Mouse (Mus musculus): ENCODE measurements around the gene Med28. TPM values are rescaled to one million over a fixed set of nuclear protein-coding genes. Genes with fewer than 3 reads are reported as not detected.

The Med28 gene
- polyA plus RNA-seq, 1 experiment, result 64.6 TPM

DNA sequence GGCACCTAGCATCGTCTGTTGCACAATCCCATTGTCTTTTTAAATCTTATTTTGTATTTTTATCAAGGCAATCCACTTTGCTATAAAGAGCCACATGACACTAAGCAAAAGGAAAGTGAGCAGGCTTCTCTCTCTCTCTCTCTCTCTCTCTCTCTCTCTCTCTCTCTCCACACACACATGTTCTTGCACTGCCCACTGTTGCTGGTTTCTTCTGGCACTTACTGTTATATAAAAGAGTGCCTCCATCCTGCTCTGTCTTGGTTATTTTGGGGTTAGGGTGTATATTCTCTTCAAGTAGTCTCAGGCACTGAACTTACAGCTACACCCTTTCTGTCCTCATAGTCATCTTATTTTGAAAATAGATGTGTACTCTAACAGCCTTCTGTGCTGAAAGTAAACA, 29.6 kb downstream of the Med28 start:
- Histone ChIP-seq H3K4me3 (ENCODE audit: extremely low read depth, insufficient read depth, insufficient read length) (no peak overlapping the region), H3K27me3 (ENCODE audit: control insufficient read depth, insufficient read depth, low read length) (no peaks in the 10 kb centered on the region), H3K27ac (ENCODE audit: insufficient read depth, low read length) (no peak overlapping the region), H3K4me1 (ENCODE audit: control insufficient read depth, insufficient read depth, insufficient read length) (no peaks in the 10 kb centered on the region), H3K36me3 (ENCODE audit: control insufficient read depth, insufficient read depth, low read length) (no peaks in the 10 kb centered on the region)
- TF ChIP-seq POLR2A (IDR thresholded peaks at IDR 0.05; ENCODE audit: low read depth, low read length), result no peak
- no peak for TF ChIP-seq CTCF (IDR thresholded peaks at IDR 0.05; ENCODE audit: extremely low read depth, insufficient read depth, insufficient read length, insufficient replicate concordance)
- no peak for DNase-seq (ENCODE audit: low read depth in 1 of 2, low spot score in 2 of 2)
- WGBS, result 81% methylated on average over 1 of the region's 1 CpGs

GRCm38 (mm10) chr5:45564054-45564453, 44.0 kb downstream of the Med28 start:
- DNase-seq (ENCODE audit: low read depth in 1 of 2, low spot score in 2 of 2), result no peak
- H3K4me3 ChIP-seq (ENCODE audit: extremely low read depth, insufficient read depth, insufficient read length), result no peak overlapping the region
- H3K27me3 ChIP-seq (ENCODE audit: control insufficient read depth, insufficient read depth, low read length), result 0 out of 2 replicates have a peak, but pooled peaks cover 1% of the 10 kb centered on the region
- 34% methylated on average over 6 of the region's 6 CpGs for WGBS
- H3K36me3 ChIP-seq (ENCODE audit: control insufficient read depth, insufficient read depth, low read length), result no peaks in the 10 kb centered on the region
- no peak overlapping the region for H3K27ac ChIP-seq (ENCODE audit: insufficient read depth, low read length)
- H3K4me1 ChIP-seq (ENCODE audit: control insufficient read depth, insufficient read depth, insufficient read length), result no peaks in the 10 kb centered on the region
- TF ChIP-seq CTCF (IDR thresholded peaks at IDR 0.05; ENCODE audit: extremely low read depth, insufficient read depth, insufficient read length, insufficient replicate concordance) (no peak), POLR2A (IDR thresholded peaks at IDR 0.05; ENCODE audit: low read depth, low read length) (no peak)

GRCm38 (mm10) chr5:45565829-45566228, 45.8 kb downstream of the Med28 start:
- no peak for DNase-seq (ENCODE audit: low read depth in 1 of 2, low spot score in 2 of 2)
- H3K27me3 ChIP-seq (ENCODE audit: control insufficient read depth, insufficient read depth, low read length), result 0 out of 2 replicates have a peak, but pooled peaks cover 1% of the 10 kb centered on the region
- TF ChIP-seq CTCF (IDR thresholded peaks at IDR 0.05; ENCODE audit: extremely low read depth, insufficient read depth, insufficient read length, insufficient replicate concordance), result no peak
- TF ChIP-seq POLR2A (IDR thresholded peaks at IDR 0.05; ENCODE audit: low read depth, low read length), result no peak
- H3K27ac ChIP-seq (ENCODE audit: insufficient read depth, low read length), result no peak overlapping the region
- H3K4me3 ChIP-seq (ENCODE audit: extremely low read depth, insufficient read depth, insufficient read length), result no peak overlapping the region
- H3K36me3 ChIP-seq (ENCODE audit: control insufficient read depth, insufficient read depth, low read length), result no peaks in the 10 kb centered on the region
- no peaks in the 10 kb centered on the region for H3K4me1 ChIP-seq (ENCODE audit: control insufficient read depth, insufficient read depth, insufficient read length)
- 86% methylated on average over 1 of the region's 1 CpGs for WGBS

DNA sequence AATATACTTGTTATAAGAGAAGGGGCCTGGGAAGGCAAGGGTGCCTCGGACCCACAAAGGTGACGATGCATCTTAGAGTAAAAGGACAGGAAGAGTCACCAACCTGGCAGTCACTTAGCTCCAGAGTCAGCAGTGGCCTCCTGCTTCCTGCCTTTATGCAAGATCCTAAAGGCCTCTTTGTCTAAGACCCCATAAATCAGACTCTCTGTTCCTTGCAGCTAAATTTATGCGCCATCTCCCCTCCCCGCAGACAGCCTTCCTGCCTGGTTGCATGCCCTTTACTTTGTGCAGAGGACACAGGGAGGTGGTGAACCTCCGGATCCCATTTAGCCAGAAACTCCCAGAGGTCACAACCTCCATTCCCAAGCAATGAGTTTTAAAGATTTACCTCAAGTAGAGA, 52.8 kb downstream of the Med28 start:
- TF ChIP-seq CTCF (IDR thresholded peaks at IDR 0.05; ENCODE audit: extremely low read depth, insufficient read depth, insufficient read length, insufficient replicate concordance) (no peak), POLR2A (IDR thresholded peaks at IDR 0.05; ENCODE audit: low read depth, low read length) (no peak)
- Histone ChIP-seq H3K27me3 (ENCODE audit: control insufficient read depth, insufficient read depth, low read length) (no peaks in the 10 kb centered on the region), H3K27ac (ENCODE audit: insufficient read depth, low read length) (no peak overlapping the region), H3K36me3 (ENCODE audit: control insufficient read depth, insufficient read depth, low read length) (no peaks in the 10 kb centered on the region), H3K4me1 (ENCODE audit: control insufficient read depth, insufficient read depth, insufficient read length) (no peaks in the 10 kb centered on the region), H3K4me3 (ENCODE audit: extremely low read depth, insufficient read depth, insufficient read length) (no peak overlapping the region)
- WGBS, result 32% methylated on average over 5 of the region's 5 CpGs
- no peak for DNase-seq (ENCODE audit: low read depth in 1 of 2, low spot score in 2 of 2)

DNA sequence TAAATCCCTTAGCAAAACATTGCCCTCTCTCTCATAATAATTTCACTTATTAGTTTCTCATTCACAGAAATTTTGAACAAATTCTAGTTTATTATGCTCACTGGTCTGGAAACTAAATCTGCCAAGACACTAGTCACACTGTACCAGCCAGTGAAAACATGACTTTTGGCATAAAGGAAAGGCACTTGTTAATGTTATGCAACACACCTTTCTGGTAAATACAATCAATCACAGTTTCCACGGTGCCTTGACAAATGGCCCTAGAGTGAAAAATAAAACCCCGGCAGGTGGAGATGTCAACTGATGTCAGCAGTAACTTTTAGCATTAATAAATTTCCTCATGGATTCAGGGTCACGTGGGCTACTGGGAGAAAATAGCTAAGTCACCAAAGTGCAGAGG, 56.7 kb downstream of the Med28 start:
- 59% methylated on average over 3 of the region's 3 CpGs for WGBS
- Histone ChIP-seq H3K27ac (ENCODE audit: insufficient read depth, low read length) (no peak overlapping the region), H3K36me3 (ENCODE audit: control insufficient read depth, insufficient read depth, low read length) (no peaks in the 10 kb centered on the region), H3K27me3 (ENCODE audit: control insufficient read depth, insufficient read depth, low read length) (no peaks in the 10 kb centered on the region), H3K4me1 (ENCODE audit: control insufficient read depth, insufficient read depth, insufficient read length) (no peaks in the 10 kb centered on the region), H3K4me3 (ENCODE audit: extremely low read depth, insufficient read depth, insufficient read length) (no peak overlapping the region)
- no peak for DNase-seq (ENCODE audit: low read depth in 1 of 2, low spot score in 2 of 2)
- TF ChIP-seq POLR2A (IDR thresholded peaks at IDR 0.05; ENCODE audit: low read depth, low read length) (no peak), CTCF (IDR thresholded peaks at IDR 0.05; ENCODE audit: extremely low read depth, insufficient read depth, insufficient read length, insufficient replicate concordance) (no peak)

GRCm38 (mm10) chr5:45577376-45577775, 57.3 kb downstream of the Med28 start:
- Histone ChIP-seq H3K36me3 (ENCODE audit: control insufficient read depth, insufficient read depth, low read length) (no peaks in the 10 kb centered on the region), H3K27ac (ENCODE audit: insufficient read depth, low read length) (no peak overlapping the region), H3K27me3 (ENCODE audit: control insufficient read depth, insufficient read depth, low read length) (no peaks in the 10 kb centered on the region), H3K4me3 (ENCODE audit: extremely low read depth, insufficient read depth, insufficient read length) (no peak overlapping the region), H3K4me1 (ENCODE audit: control insufficient read depth, insufficient read depth, insufficient read length) (no peaks in the 10 kb centered on the region)
- DNase-seq (ENCODE audit: low read depth in 1 of 2, low spot score in 2 of 2), result no peak
- no peak for TF ChIP-seq CTCF (IDR thresholded peaks at IDR 0.05; ENCODE audit: extremely low read depth, insufficient read depth, insufficient read length, insufficient replicate concordance)
- 86% methylated on average over 1 of the region's 1 CpGs for WGBS

Other genes with a start within 250 kb of the Med28 start
- 33.0 and 41.5 TPM in 2 replicates for gene Qdpr, start 70.0 kb upstream of the Med28 start, polyA plus RNA-seq (2012; rRNA removed)
- not detected in 2 replicates for gene Clrn2, start 66.5 kb upstream of the Med28 start, polyA plus RNA-seq (2012; rRNA removed)
- 6.6 and 9.5 TPM in 2 replicates for gene Lap3, start 26.9 kb upstream of the Med28 start, polyA plus RNA-seq (2012; rRNA removed)
- 0.06 and 0.08 TPM in 2 replicates for gene Fam184b, start 119.4 kb downstream of the Med28 start, polyA plus RNA-seq (2012; rRNA removed)
- gene Ncapg, start 149.7 kb downstream of the Med28 start, polyA plus RNA-seq (2012; rRNA removed), result 1.0 and 1.2 TPM in 2 replicates